Mouse (Mus musculus) MEL (cell line): ENCODE results near the gene Gsto2. TPM values are rescaled to one million over a fixed set of nuclear protein-coding genes. Genes with fewer than 3 reads are reported as not detected.

Experiments
- DNase-seq: peaks from one replicate; pipeline ENCODE4 v3.0.0; 2011; ENCODE audit warnings: low read depth, low spot score
- H3K27ac ChIP-seq: 2 replicates; pipeline ENCODE4 v1.5.1; 2012; ENCODE audit warnings: low read depth, mild to moderate bottlenecking, control low read depth, low read length, moderate library complexity; ENCODE audit not compliant: control insufficient read depth
- H3K27me3 ChIP-seq, 2 experiments: fragments of 150-350 bp in 1 of 2; sonication (generic) in 1 of 2; 2 replicates each; pipeline ENCODE4 v1.6.1; 2012; ENCODE audit warnings: low read length in 2 of 2, mild to moderate bottlenecking in 2 of 2, improper control_type of control experiment in 1 of 2, moderate library complexity in 1 of 2; ENCODE audit not compliant: insufficient read depth in 2 of 2, control insufficient read depth in 1 of 2
- H3K36me3 ChIP-seq, 2 experiments: 2 replicates each; pipeline ENCODE4 v1.6.1; 2012 to 2014; ENCODE audit warnings: low read length in 2 of 2, improper control_type of control experiment in 1 of 2, inconsistent platforms in 1 of 2, mild to moderate bottlenecking in 1 of 2; ENCODE audit not compliant: insufficient read depth in 2 of 2, control insufficient read depth in 1 of 2
- H3K4me1 ChIP-seq, 2 experiments: fragments of 150-350 bp in 1 of 2; sonication (generic) in 1 of 2; 2 replicates each; pipeline ENCODE4 v1.6.1; 2012; ENCODE audit warnings: low read length in 2 of 2, improper control_type of control experiment in 1 of 2, mild to moderate bottlenecking in 1 of 2; ENCODE audit not compliant: insufficient read depth in 2 of 2, control insufficient read depth in 1 of 2
- H3K4me3 ChIP-seq, 2 experiments: fragments of 150-350 bp in 1 of 2; sonication (generic) in 1 of 2; 2 replicates each; pipeline ENCODE4 v1.5.1; 2012; ENCODE audit warnings: low read depth in 2 of 2, low read length in 2 of 2, mild to moderate bottlenecking in 2 of 2, moderate library complexity in 2 of 2, control low read depth in 1 of 2, improper control_type of control experiment in 1 of 2; ENCODE audit not compliant: control insufficient read depth in 1 of 2, insufficient read depth in 1 of 2
- H3K79me2 ChIP-seq: 2 replicates; pipeline ENCODE4 v1.6.1; 2012; ENCODE audit warnings: mild to moderate bottlenecking, low read length, moderate library complexity; ENCODE audit not compliant: control insufficient read depth, poor library complexity, insufficient read depth
- H3K9ac ChIP-seq: 2 replicates; pipeline ENCODE4 v1.6.1; 2012; ENCODE audit warnings: low read depth, mild to moderate bottlenecking, control low read depth, low read length, moderate library complexity; ENCODE audit not compliant: control insufficient read depth, poor library complexity, severe bottlenecking
- H3K9me3 ChIP-seq: fragments of 150-350 bp; sonication (generic); replicated peaks from 2 replicates; pipeline ENCODE4 v1.6.1; 2012; ENCODE audit warnings: mild to moderate bottlenecking, low read length, improper control_type of control experiment, moderate library complexity; ENCODE audit not compliant: insufficient read depth
- CHD1 ChIP-seq: IDR thresholded peaks from 2 replicates; pipeline ENCODE4 v1.6.1; 2012; ENCODE audit warnings: low read depth, mild to moderate bottlenecking, inconsistent platforms, low read length, improper control_type of control experiment
- CTCF ChIP-seq, 3 experiments: IDR thresholded peaks in 2 of 3; conservative IDR thresholded peaks in 1 of 3; 2 replicates each; pipeline ENCODE4 v1.5.1; 2011 to 2012; ENCODE audit warnings: low read length in 3 of 3, low read depth in 2 of 3, mild to moderate bottlenecking in 2 of 3, improper control_type of control experiment in 1 of 3, inconsistent platforms in 1 of 3, mixed read lengths in 1 of 3, moderate library complexity in 1 of 3; ENCODE audit not compliant: control insufficient read depth in 1 of 3, insufficient read depth in 1 of 3, poor library complexity in 1 of 3, severe bottlenecking in 1 of 3
- ELF1 ChIP-seq: IDR thresholded peaks from 2 replicates; pipeline ENCODE4 v1.6.1; 2014; ENCODE audit warnings: low read depth, mild to moderate bottlenecking, inconsistent platforms, low read length, improper control_type of control experiment, moderate library complexity
- GABPA ChIP-seq: IDR thresholded peaks from 2 replicates; pipeline ENCODE4 v1.6.1; 2012; ENCODE audit warnings: low read depth, mild to moderate bottlenecking, inconsistent platforms, low read length, improper control_type of control experiment, moderate library complexity
- KAT2A ChIP-seq: conservative IDR thresholded peaks from 2 replicates; pipeline ENCODE4 v1.6.1; 2012; ENCODE audit warnings: low read depth, low read length, improper control_type of control experiment, inconsistent platforms
- MAZ ChIP-seq: IDR thresholded peaks from 2 replicates; pipeline ENCODE4 v1.6.1; 2012; ENCODE audit warnings: low read depth, mild to moderate bottlenecking, inconsistent platforms, low read length, improper control_type of control experiment
- MEF2A ChIP-seq: IDR thresholded peaks from 2 replicates; pipeline ENCODE4 v1.6.1; 2014; ENCODE audit warnings: low read depth, mild to moderate bottlenecking, inconsistent platforms, low read length, improper control_type of control experiment; ENCODE audit not compliant: poor library complexity, insufficient replicate concordance, severe bottlenecking; ENCODE audit errors: extremely low read depth
- POLR2AphosphoS2 ChIP-seq: IDR thresholded peaks from 2 replicates; pipeline ENCODE4 v1.6.1; 2011; ENCODE audit warnings: low read length, improper control_type of control experiment
- POLR2AphosphoS5 ChIP-seq: IDR thresholded peaks from 2 replicates; pipeline ENCODE4 v1.6.1; 2012; ENCODE audit warnings: low read depth, borderline replicate concordance, mild to moderate bottlenecking, inconsistent platforms, low read length, moderate library complexity, mixed read lengths
- RAD21 ChIP-seq: IDR thresholded peaks from 2 replicates; pipeline ENCODE4 v1.6.1; 2011; ENCODE audit warnings: mild to moderate bottlenecking, low read depth, low read length, improper control_type of control experiment
- RCOR1 ChIP-seq: IDR thresholded peaks from 2 replicates; pipeline ENCODE4 v1.6.1; 2012; ENCODE audit warnings: low read depth, mild to moderate bottlenecking, inconsistent platforms, low read length, improper control_type of control experiment
- TBP ChIP-seq: IDR thresholded peaks from 2 replicates; pipeline ENCODE4 v1.8.0; 2011; ENCODE audit warnings: low read depth, low read length, improper control_type of control experiment
- USF1 ChIP-seq: IDR thresholded peaks from 2 replicates; pipeline ENCODE4 v1.6.1; 2014; ENCODE audit warnings: low read depth, mild to moderate bottlenecking, inconsistent platforms, low read length, improper control_type of control experiment, moderate library complexity
- USF2 ChIP-seq, 2 experiments: IDR thresholded peaks; 2 replicates each; pipeline ENCODE4 v1.6.1; 2011 to 2012; ENCODE audit warnings: improper control_type of control experiment in 2 of 2, low read length in 2 of 2, borderline replicate concordance in 1 of 2, inconsistent platforms in 1 of 2, low read depth in 1 of 2, mild to moderate bottlenecking in 1 of 2; ENCODE audit not compliant: insufficient read depth in 1 of 2
- ZMIZ1 ChIP-seq: IDR thresholded peaks from 2 replicates; pipeline ENCODE4 v1.6.1; 2012; ENCODE audit warnings: low read depth, mild to moderate bottlenecking, inconsistent platforms, low read length, improper control_type of control experiment, moderate library complexity
- ZNF384 ChIP-seq: IDR thresholded peaks from 2 replicates; pipeline ENCODE4 v1.6.1; 2012; ENCODE audit warnings: low read depth, mild to moderate bottlenecking, inconsistent platforms, low read length, improper control_type of control experiment
- polyA plus RNA-seq, 2 experiments: library from polyadenylated mRNA; stranded (reverse) in 1 of 2; unstranded in 1 of 2; fragments of >175 nt in 1 of 2; fragments of >200 nt in 1 of 2; gene quantifications; 2 replicates each; pipeline versions ENCODE4 v1.2.1 to v1.2.4; 2012; ENCODE audit warnings: low replicate concordance in 2 of 2, low read depth in 1 of 2; ENCODE audit not compliant: insufficient read length in 2 of 2, insufficient read depth in 1 of 2, missing spikeins in 1 of 2
- total RNA-seq: library from RNA; depleted of rRNA; stranded (reverse); fragments of 300-350 nt; gene quantifications from 2 replicates; pipeline ENCODE4 v1.2.3, GENCODE M21; 2012

Gene Gsto2
- total and polyA plus RNA-seq, 3 experiments: 0.14 TPM; not detected in 2

DNA sequence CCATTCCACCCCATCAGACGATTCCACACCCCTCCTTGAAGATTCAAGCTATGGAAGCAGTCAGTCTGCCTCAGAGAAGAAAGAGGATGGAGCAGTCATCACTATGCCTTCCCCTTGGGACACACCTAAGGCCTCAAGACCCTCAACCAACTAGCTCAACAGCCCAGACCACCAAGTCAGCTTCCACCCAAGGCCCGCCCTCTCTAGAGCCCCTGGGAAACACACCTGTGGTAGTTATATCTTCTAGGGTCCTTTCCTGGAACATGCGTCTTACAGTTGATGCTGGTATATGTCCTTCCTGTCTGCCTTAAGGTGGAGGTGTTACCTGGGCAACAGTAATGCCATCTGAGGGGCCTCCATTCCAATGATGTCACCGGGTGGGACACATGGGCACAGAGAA is 48.9 kb downstream of the Gsto2 start:
- DNase-seq: peak; percentile 6
- Histone ChIP-seq H3K36me3 (peaks cover 0 to 27% of the 10 kb centered on the region in 2 experiments; a peak in 3 of 4 replicates), H3K4me3 (no peak overlapping the region), H3K79me2 (peaks cover 39% of the 10 kb centered on the region), H3K27me3 (no peaks in the 10 kb centered on the region), H3K9me3 (no peaks in the 10 kb centered on the region), H3K9ac (no peak overlapping the region), H3K27ac (no peak overlapping the region), H3K4me1 (peaks cover 13 to 37% of the 10 kb centered on the region in 2 experiments)
- TF ChIP-seq MAZ (no peak), POLR2AphosphoS2 (no peak), MEF2A (no peak), GABPA (no peak), ZMIZ1 (no peak), CHD1 (no peak), ZNF384 (no peak), POLR2AphosphoS5 (no peak), KAT2A (no peak), CTCF (IDR thresholded peaks at IDR 0.05 in 2 of 3, conservative IDR thresholded peaks at IDR 0.05 in 1 of 3; ENCODE audit: control insufficient read depth in 1 of 3, insufficient read depth in 1 of 3, low read depth in 2 of 3, low read length in 3 of 3, poor library complexity in 1 of 3, severe bottlenecking in 1 of 3) (no peak), USF1 (no peak), RAD21 (no peak)

DNA sequence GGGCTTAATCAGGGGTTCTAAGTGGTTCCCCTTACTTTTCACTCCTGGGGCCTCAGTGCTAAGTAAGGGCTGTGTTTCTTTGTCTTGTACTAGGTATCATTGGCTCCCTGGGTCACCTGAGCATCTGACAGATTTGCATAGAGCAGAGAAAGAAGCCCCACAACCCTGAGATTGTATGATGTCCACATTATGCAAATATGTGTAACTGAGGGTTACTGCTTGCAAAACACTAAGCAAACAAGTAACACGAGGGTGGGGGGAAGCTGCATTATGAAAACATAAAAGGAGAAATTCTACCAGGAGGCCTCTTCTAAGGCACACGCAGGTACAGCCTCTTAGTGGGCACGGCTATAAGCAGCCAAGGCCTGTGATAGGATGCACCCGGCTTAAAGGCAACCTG is 49.9 kb downstream of the Gsto2 start:
- Histone ChIP-seq H3K9me3 (no peaks in the 10 kb centered on the region), H3K9ac (no peak overlapping the region), H3K36me3 (peaks cover 0 to 23% of the 10 kb centered on the region in 2 experiments; a peak in 3 of 4 replicates), H3K4me3 (no peak overlapping the region), H3K27ac (no peak overlapping the region), H3K79me2 (peaks cover 34% of the 10 kb centered on the region), H3K4me1 (peaks cover 8 to 28% of the 10 kb centered on the region in 2 experiments), H3K27me3 (no peaks in the 10 kb centered on the region)
- TF ChIP-seq ELF1: no peak
- no peak for TF ChIP-seq TBP
- TF ChIP-seq USF2 (IDR thresholded peaks at IDR 0.05; ENCODE audit: borderline replicate concordance in 1 of 2, insufficient read depth in 1 of 2, low read depth in 1 of 2, low read length in 2 of 2): no peak
- TF ChIP-seq RCOR1: no peak
- DNase-seq: peak; percentile 8
